Comparison of ENCODE assay signal across 9 mouse cellular contexts in the genomic region with DNA sequence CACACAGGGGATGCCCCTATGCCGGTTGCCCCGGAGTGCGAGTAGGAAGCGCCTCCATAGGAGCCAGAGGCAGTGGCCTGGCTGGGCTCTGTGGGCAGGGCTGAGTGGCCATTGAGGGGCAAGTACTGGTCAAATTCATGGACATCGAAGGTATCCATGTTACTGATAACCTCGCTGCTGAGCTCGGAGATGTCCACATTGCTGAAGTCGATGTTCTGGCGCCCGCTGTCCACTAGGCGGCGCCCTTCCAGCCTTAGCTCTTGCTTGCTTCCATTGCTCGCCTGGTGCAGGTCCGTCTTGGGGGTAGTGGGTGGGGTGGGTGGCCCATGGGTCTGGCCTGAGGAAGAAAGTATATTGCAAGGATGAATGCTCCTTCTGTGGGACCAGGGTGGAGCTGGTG. TPM values are rescaled to one million over a fixed set of nuclear protein-coding genes. Genes with fewer than 3 reads are reported as not detected.
A peak's percentile ranks its signal among the peaks of the same experiment; 100 is the strongest.
DNase-seq lines count a peak whose midpoint lies in the region; ATAC-seq and TF ChIP-seq lines count a peak whose summit lies in the region.
"Had no signal": no experiment of that assay in that cellular context is flagged by ENCODE, and none has a peak within 500 bp of the region (broad histone marks: within the 10 kb centered on the region; RNA-seq: fewer than 3 reads in every experiment).

No protein-coding gene starts in this region.

- 19% methylated on average over 14 of the region's 14 CpGs for WGBS in liver, embryonic 14.5 days (ENCODE audit: insufficient replicate concordance)
- 23% methylated on average over 14 of the region's 14 CpGs for WGBS in neural tube, embryonic 13.5 days

- no peaks in the 10 kb centered on the region for H3K36me3 ChIP-seq in liver, embryonic 14.5 days (replicated peaks; ENCODE audit: control insufficient read depth, insufficient read depth, low read depth)
- no peaks in the 10 kb centered on the region for H3K36me3 ChIP-seq in neural tube, embryonic 13.5 days
- H3K36me3 ChIP-seq: heart, embryonic 15.5 days had no signal

- peak; percentile 71 for DNase-seq in A20 (ENCODE audit: low read depth, low spot score)
- peak; percentile 81 for DNase-seq in NIH3T3 (ENCODE audit: low read depth)
- peak; percentile 77 for DNase-seq in gastrocnemius, postnatal 10 days
- DNase-seq in kidney, postnatal 25 days: peak; percentile 54 to 67
- DNase-seq in liver, embryonic 14.5 days (ENCODE audit: low read depth in 3 of 3, low spot score in 3 of 3): peak in 1 of 3 experiments; percentile 26
- DNase-seq in thymus, postnatal 10 days (ENCODE audit: low spot score in 2 of 2): peak; percentile 14 to 72

- no peaks in the 10 kb centered on the region for H3K9me3 ChIP-seq in liver, embryonic 14.5 days (ENCODE audit: control insufficient read depth, low read length)
- no peaks in the 10 kb centered on the region for H3K9me3 ChIP-seq in neural tube, embryonic 13.5 days
- H3K9me3 ChIP-seq: heart, embryonic 15.5 days had no signal

- no peak overlapping the region for H3K27ac ChIP-seq in liver, embryonic 14.5 days
- peak overlapping the region; percentile 38 for H3K27ac ChIP-seq in neural tube, embryonic 13.5 days (replicated peaks)
- H3K27ac ChIP-seq: heart, embryonic 15.5 days had no signal

- peak; percentile 96 for TF ChIP-seq CTCF in liver, embryonic 14.5 days (IDR thresholded peaks at IDR 0.05; ENCODE audit: low read depth)

- ATAC-seq in common myeloid progenitor, adult 5-6 weeks (replicated peaks; ENCODE audit: low read depth, poor library complexity, severe bottlenecking): peak; percentile 53; the same call in 1 of the 2 replicates
- ATAC-seq in liver, embryonic 14.5 days (ENCODE audit: insufficient read depth): no peak
- ATAC-seq in neural tube, embryonic 13.5 days (ENCODE audit: low read depth): no peak

- H3K4me2 ChIP-seq in liver, embryonic 14.5 days (ENCODE audit: low read depth): no peak overlapping the region
- H3K4me2 ChIP-seq in neural tube, embryonic 13.5 days: peak overlapping the region; percentile 93
- H3K4me2 ChIP-seq: heart, embryonic 15.5 days had no signal

- no peak for TF ChIP-seq EP300 in liver, embryonic 14.5 days (IDR thresholded peaks at IDR 0.05; ENCODE audit: low read depth)

- no peaks in the 10 kb centered on the region for H3K4me1 ChIP-seq in liver, embryonic 14.5 days (replicated peaks; ENCODE audit: control insufficient read depth in 2 of 2, insufficient read depth in 2 of 2, low read length in 1 of 2)
- peaks cover 77% of the 10 kb centered on the region for H3K4me1 ChIP-seq in neural tube, embryonic 13.5 days (replicated peaks)

- H3K4me3 ChIP-seq in liver, embryonic 14.5 days (ENCODE audit: insufficient read depth in 1 of 2, low read depth in 2 of 2, low read length in 2 of 2): no peak overlapping the region
- H3K4me3 ChIP-seq in neural tube, embryonic 13.5 days: peak overlapping the region; percentile 9; the same call in 1 of the 2 replicates
- H3K4me3 ChIP-seq: heart, embryonic 15.5 days had no signal

- no peak overlapping the region for H3K9ac ChIP-seq in liver, embryonic 14.5 days (replicated peaks)
- H3K9ac ChIP-seq in neural tube, embryonic 13.5 days: 0 out of 2 replicates have a peak overlapping the region, but pooled peaks have one; percentile 50
- H3K9ac ChIP-seq: heart, embryonic 15.5 days had no signal

- peaks cover 36% of the 10 kb centered on the region for H3K27me3 ChIP-seq in liver, embryonic 14.5 days (ENCODE audit: control insufficient read depth, insufficient read depth, low read length)
- peaks cover 47% of the 10 kb centered on the region for H3K27me3 ChIP-seq in neural tube, embryonic 13.5 days

RNA-seq across cellular contexts. Expression of a gene that starts 2.7 kb away (rescaled TPM):
- total RNA-seq in common myeloid progenitor, adult 5-6 weeks (2017): 0.23 TPM in 1 of 2 replicates, not detected in the other
- 10 to 100 TPM; 15.2 to 20.2 TPM for total RNA-seq in gastrocnemius, postnatal 10 days (2021)
- 0.04 and 0.11 TPM in 2 replicates for polyA plus RNA-seq in liver, embryonic 14.5 days (2012; rRNA removed)
- 0.15 TPM in 1 of 2 replicates, not detected in the other for polyA plus RNA-seq in liver, embryonic 14.5 days (2014; fragmentation: Nextera tagmentation; extraction: Ambion mirVana)
- polyA plus RNA-seq in neural tube, embryonic 13.5 days (2015; fragmentation: Nextera tagmentation; extraction: Ambion mirVana): 10.8 and 11.6 TPM in 2 replicates

RNA-seq across cellular contexts. Expression of a gene that starts 11.1 kb away (rescaled TPM):
- total RNA-seq in common myeloid progenitor, adult 5-6 weeks (2017): 9.0 and 11.7 TPM in 2 replicates
- 10 to 100 TPM; 11.5 to 14.5 TPM for total RNA-seq in gastrocnemius, postnatal 10 days (2021)
- polyA plus RNA-seq in liver, embryonic 14.5 days (2012; rRNA removed): 3.4 and 4.0 TPM in 2 replicates
- polyA plus RNA-seq in liver, embryonic 14.5 days (2014; fragmentation: Nextera tagmentation; extraction: Ambion mirVana): 7.9 and 9.3 TPM in 2 replicates
- 24.9 and 26.2 TPM in 2 replicates for polyA plus RNA-seq in neural tube, embryonic 13.5 days (2015; fragmentation: Nextera tagmentation; extraction: Ambion mirVana)

Comparison
In these comparisons a context has a peak if more than half of its experiments do, and no peak if none do; other contexts are left out.
1. RNA of a gene that starts 2.7 kb away (total RNA-seq): 15.2 to 20.2 TPM in gastrocnemius, postnatal 10 days; 0.23 TPM in common myeloid progenitor, adult 5-6 weeks; every median in the first group is over 10 times any median in the second.